Mouse (Mus musculus): ENCODE data around the gene Rasgef1b. TPM values are rescaled to one million over a fixed set of nuclear protein-coding genes. Genes with fewer than 3 reads are reported as not detected.

The Rasgef1b gene
- polyA plus RNA-seq, 1 experiment from 2014 or later = 41.6 TPM

DNA sequence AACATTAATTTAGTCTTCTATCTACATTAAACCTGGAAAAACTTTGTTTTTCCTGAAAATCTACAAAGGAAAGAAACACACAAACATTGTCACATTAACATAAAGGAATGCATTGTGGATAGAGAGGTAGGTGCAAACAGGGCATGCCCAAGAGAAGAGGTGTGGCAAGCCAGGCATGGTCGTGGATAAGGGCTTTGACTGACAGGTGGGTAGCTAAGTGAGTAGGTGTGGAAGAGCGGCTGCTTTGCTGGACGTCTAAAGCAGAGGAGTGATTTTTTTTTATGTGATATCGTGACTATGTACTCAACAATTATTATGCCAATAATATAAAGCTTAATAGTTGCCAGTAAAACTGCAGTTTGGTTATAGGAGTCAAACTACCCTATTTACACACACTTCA lies 408.1 kb downstream of the Rasgef1b start:
- Histone ChIP-seq H3K9me3 (replicated peaks; ENCODE audit: control insufficient read depth, low read length) (no peaks in the 10 kb centered on the region), H3K9ac (ENCODE audit: low read depth, low read length) (no peak overlapping the region), H3K4me2 (no peak overlapping the region), H3K4me3 (ENCODE audit: low read depth, low read length) (no peak overlapping the region), H3K27me3 (ENCODE audit: control insufficient read depth, insufficient read depth, low read length) (no peaks in the 10 kb centered on the region), H3K4me1 (ENCODE audit: control insufficient read depth, insufficient read depth, low read length) (no peaks in the 10 kb centered on the region), H3K27ac (ENCODE audit: low read depth, low read length) (no peak overlapping the region), H3K36me3 (ENCODE audit: control insufficient read depth, insufficient read depth, low read length) (no peaks in the 10 kb centered on the region)
- ATAC-seq (replicated peaks; ENCODE audit: insufficient number of reproducible peaks, low FRiP score, low TSS enrichment) = no peak
- 65% methylated on average over 4 of the region's 4 CpGs for WGBS (ENCODE audit: insufficient replicate concordance)

DNA sequence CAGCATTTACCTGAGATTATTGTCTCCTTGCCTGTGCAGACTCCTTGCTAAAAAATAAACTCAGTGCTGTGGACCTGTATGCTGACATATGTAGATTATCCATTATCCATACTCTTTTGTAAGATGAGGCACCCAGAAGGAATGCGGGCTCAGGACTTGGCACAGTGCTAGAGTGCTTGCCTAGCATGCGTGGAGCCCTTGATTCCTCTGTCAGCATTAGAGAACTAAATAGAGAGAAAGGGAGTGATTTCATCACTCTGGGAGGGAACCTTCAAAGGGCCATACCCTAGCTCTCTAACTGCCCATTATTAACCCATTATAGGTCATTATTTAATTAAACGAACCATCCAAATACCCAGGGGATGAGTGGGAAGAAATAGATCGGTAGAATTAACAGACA lies 430.9 kb downstream of the Rasgef1b start:
- no peak overlapping the region for H3K27ac ChIP-seq (ENCODE audit: low read depth, low read length)
- no peaks in the 10 kb centered on the region for H3K9me3 ChIP-seq (replicated peaks; ENCODE audit: control insufficient read depth, low read length)
- H3K4me3 ChIP-seq (ENCODE audit: low read depth, low read length) = no peak overlapping the region
- no peaks in the 10 kb centered on the region for H3K36me3 ChIP-seq (ENCODE audit: control insufficient read depth, insufficient read depth, low read length)
- peaks cover 6% of the 10 kb centered on the region; the same call in 1 of the 2 replicates for H3K4me1 ChIP-seq (ENCODE audit: control insufficient read depth, insufficient read depth, low read length)
- ATAC-seq (replicated peaks; ENCODE audit: insufficient number of reproducible peaks, low FRiP score, low TSS enrichment) = no peak
- 64% methylated on average over 4 of the region's 4 CpGs for WGBS (ENCODE audit: insufficient replicate concordance)
- no peak overlapping the region for H3K4me2 ChIP-seq
- H3K9ac ChIP-seq (ENCODE audit: low read depth, low read length) = no peak overlapping the region
- H3K27me3 ChIP-seq (ENCODE audit: control insufficient read depth, insufficient read depth, low read length) = no peaks in the 10 kb centered on the region

DNA sequence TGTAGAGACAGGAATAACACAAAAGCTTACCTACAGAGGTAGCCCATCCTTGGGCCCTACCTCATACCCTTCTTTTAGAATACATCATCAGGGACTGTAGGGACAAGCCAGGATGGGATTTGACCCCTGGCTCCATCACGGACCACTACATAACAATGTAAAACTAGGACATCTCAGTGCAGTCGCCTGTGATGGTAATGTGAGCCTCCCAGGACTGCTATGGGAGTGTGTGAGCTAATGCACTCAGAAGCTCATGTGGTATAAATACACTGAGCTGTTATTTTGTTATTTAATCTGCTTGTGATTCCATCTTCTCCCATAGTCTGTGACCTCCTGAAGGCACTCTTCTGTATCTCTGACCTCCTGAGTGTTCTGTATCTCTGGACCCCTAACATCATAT lies 432.5 kb downstream of the Rasgef1b start:
- no peak overlapping the region for H3K9ac ChIP-seq (ENCODE audit: low read depth, low read length)
- H3K9me3 ChIP-seq (replicated peaks; ENCODE audit: control insufficient read depth, low read length) = no peaks in the 10 kb centered on the region
- no peak overlapping the region for H3K27ac ChIP-seq (ENCODE audit: low read depth, low read length)
- H3K4me2 ChIP-seq = no peak overlapping the region
- H3K4me3 ChIP-seq (ENCODE audit: low read depth, low read length) = no peak overlapping the region
- H3K4me1 ChIP-seq (ENCODE audit: control insufficient read depth, insufficient read depth, low read length) = peaks cover 14% of the 10 kb centered on the region; the same call in 1 of the 2 replicates
- H3K27me3 ChIP-seq (ENCODE audit: control insufficient read depth, insufficient read depth, low read length) = no peaks in the 10 kb centered on the region
- no peak for ATAC-seq (replicated peaks; ENCODE audit: insufficient number of reproducible peaks, low FRiP score, low TSS enrichment)
- no peaks in the 10 kb centered on the region for H3K36me3 ChIP-seq (ENCODE audit: control insufficient read depth, insufficient read depth, low read length)
- WGBS (ENCODE audit: insufficient replicate concordance) = 84% methylated on average over 2 of the region's 2 CpGs

DNA sequence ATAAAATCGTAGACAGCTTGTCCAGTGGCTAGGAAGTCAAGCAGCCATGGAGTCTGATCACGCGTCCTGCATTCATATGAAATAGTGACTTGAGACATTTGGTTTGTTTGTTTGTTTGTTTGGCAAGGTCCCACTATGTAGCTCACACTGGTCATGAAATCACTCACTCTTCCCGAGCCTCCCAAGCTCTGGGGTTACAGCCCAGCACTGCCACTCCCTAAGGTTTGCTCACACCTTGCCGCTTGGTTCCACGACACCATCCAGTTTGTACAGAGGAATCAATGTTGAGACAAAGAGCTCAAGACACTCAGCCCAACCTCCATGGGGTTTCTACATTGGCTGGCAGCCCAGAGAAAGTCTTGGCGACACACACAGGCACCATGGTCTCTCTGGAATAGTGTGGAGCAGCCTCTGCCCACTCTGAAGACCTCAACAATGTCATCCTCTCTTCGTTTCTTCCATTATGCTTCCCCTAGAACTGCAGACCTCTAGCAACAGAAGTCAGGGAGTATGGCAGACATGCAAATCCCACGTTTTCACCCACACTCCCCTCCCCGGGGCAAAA lies 436.5 kb downstream of the Rasgef1b start:
- H3K4me3 ChIP-seq (ENCODE audit: low read depth, low read length) = no peak overlapping the region
- H3K36me3 ChIP-seq (ENCODE audit: control insufficient read depth, insufficient read depth, low read length) = no peaks in the 10 kb centered on the region
- 81% methylated on average over 10 of the region's 10 CpGs for WGBS (ENCODE audit: insufficient replicate concordance)

DNA sequence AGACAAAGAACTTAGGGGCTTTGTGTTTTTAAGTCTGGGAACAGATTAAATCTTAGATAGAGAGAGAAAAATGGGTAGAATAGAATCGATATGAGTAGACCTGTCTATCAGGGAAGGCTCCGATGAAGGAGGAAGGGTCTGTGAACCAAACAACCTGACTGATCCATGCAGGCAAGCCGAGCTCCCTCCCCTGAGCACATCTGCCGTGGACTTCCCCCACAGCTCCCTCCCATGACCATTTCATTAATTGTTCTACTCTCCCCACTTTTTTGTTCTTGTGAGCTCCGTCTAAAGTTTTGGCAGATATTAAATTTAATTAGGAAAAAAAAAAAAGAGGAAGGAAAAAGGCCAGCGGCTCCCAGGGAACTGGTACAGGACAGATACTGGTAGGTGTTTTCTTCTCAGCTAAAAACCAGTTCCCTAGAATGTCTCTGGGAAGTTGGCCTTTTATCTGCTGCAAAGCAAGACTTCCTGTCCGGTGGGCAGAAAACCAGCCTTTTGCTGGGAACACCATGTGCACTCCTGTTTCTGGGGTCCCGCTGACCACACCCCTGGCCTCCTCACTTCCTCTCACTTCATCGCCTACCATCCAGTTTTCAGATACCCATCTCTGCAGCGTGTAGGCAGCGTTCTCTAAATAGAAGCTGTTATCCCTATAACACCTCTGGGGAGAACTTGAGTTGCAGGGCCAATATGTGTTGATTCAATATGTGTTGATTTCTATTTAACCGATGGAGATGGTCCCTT lies 437.6 kb downstream of the Rasgef1b start:
- Histone ChIP-seq H3K36me3 (ENCODE audit: control insufficient read depth, insufficient read depth, low read length) (no peaks in the 10 kb centered on the region), H3K27ac (ENCODE audit: low read depth, low read length) (no peak overlapping the region), H3K4me3 (ENCODE audit: low read depth, low read length) (no peak overlapping the region), H3K9me3 (replicated peaks; ENCODE audit: control insufficient read depth, low read length) (no peaks in the 10 kb centered on the region), H3K27me3 (ENCODE audit: control insufficient read depth, insufficient read depth, low read length) (no peaks in the 10 kb centered on the region), H3K9ac (ENCODE audit: low read depth, low read length) (no peak overlapping the region), H3K4me1 (ENCODE audit: control insufficient read depth, insufficient read depth, low read length) (peaks cover 14% of the 10 kb centered on the region; the same call in 1 of the 2 replicates), H3K4me2 (no peak overlapping the region)
- ATAC-seq (replicated peaks; ENCODE audit: insufficient number of reproducible peaks, low FRiP score, low TSS enrichment) = no peak
- WGBS (ENCODE audit: insufficient replicate concordance) = 51% methylated on average over 12 of the region's 12 CpGs

More for the DNA sequence above, 436.5 kb downstream of the Rasgef1b start:
- no peak for ATAC-seq (replicated peaks; ENCODE audit: insufficient number of reproducible peaks, low FRiP score, low TSS enrichment)
- no peaks in the 10 kb centered on the region for H3K27me3 ChIP-seq (ENCODE audit: control insufficient read depth, insufficient read depth, low read length)
- H3K4me2 ChIP-seq = no peak overlapping the region
- no peak overlapping the region for H3K9ac ChIP-seq (ENCODE audit: low read depth, low read length)
- H3K27ac ChIP-seq (ENCODE audit: low read depth, low read length) = no peak overlapping the region
- peaks cover 14% of the 10 kb centered on the region; the same call in 1 of the 2 replicates for H3K4me1 ChIP-seq (ENCODE audit: control insufficient read depth, insufficient read depth, low read length)
- H3K9me3 ChIP-seq (replicated peaks; ENCODE audit: control insufficient read depth, low read length) = no peaks in the 10 kb centered on the region

DNA sequence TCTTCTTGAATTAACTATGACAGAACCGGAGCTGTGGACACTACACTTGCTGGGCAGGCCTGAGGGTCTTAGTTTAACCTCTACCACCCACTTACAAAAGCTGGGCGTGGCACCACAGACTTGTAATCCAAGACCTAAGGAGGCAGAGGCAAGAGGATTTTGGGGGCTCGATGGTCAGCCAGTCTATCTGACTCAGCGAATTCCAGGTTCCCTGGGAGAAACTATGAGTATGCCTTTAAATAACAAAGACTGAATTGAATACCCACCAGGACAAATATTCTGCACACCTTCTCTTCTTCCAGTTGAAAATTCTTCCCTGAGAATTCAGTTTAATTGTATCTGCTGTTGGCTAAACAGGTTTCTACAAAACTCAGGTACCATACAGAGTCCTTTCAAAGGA lies 440.6 kb downstream of the Rasgef1b start:
- H3K4me2 ChIP-seq = no peak overlapping the region
- no peak for ATAC-seq (replicated peaks; ENCODE audit: insufficient number of reproducible peaks, low FRiP score, low TSS enrichment)
- no peaks in the 10 kb centered on the region for H3K9me3 ChIP-seq (replicated peaks; ENCODE audit: control insufficient read depth, low read length)
- no peak overlapping the region for H3K27ac ChIP-seq (ENCODE audit: low read depth, low read length)
- H3K36me3 ChIP-seq (ENCODE audit: control insufficient read depth, insufficient read depth, low read length) = no peaks in the 10 kb centered on the region
- H3K4me1 ChIP-seq (ENCODE audit: control insufficient read depth, insufficient read depth, low read length) = 0 out of 2 replicates have a peak, but pooled peaks cover 8% of the 10 kb centered on the region
- no peak overlapping the region for H3K4me3 ChIP-seq (ENCODE audit: low read depth, low read length)
- 76% methylated on average over 4 of the region's 4 CpGs for WGBS (ENCODE audit: insufficient replicate concordance)
- H3K9ac ChIP-seq (ENCODE audit: low read depth, low read length) = no peak overlapping the region
- no peaks in the 10 kb centered on the region for H3K27me3 ChIP-seq (ENCODE audit: control insufficient read depth, insufficient read depth, low read length)

DNA sequence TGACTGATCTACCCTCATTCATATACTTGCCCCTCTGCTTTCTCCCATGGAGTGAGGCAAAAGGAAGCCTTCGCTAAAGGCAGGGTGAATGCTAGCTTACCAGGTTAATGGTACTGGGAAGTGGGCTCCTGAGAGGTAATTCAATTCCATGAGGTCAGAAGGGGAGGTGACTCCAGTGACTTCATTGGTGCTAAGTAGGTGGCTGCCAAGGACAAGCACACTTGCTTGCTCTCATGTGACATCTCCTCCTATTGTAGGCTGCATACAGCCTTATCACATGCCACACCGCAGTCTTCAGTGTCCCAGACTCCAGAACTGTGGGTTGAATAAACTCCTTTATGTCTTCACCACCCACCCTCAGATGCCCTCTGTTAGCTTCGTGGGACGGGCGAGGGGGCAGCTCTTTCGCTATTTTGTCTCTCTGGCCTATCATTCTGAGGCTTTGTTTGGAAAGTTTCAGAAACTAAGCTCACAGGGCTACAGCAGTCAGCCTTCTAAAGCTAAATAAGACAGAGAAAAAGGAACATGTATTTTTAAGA lies 441.1 kb downstream of the Rasgef1b start:
- no peaks in the 10 kb centered on the region for H3K36me3 ChIP-seq (ENCODE audit: control insufficient read depth, insufficient read depth, low read length)
- H3K27ac ChIP-seq (ENCODE audit: low read depth, low read length) = no peak overlapping the region
- no peaks in the 10 kb centered on the region for H3K27me3 ChIP-seq (ENCODE audit: control insufficient read depth, insufficient read depth, low read length)
- WGBS (ENCODE audit: insufficient replicate concordance) = 80% methylated on average over 6 of the region's 6 CpGs
- H3K9ac ChIP-seq (ENCODE audit: low read depth, low read length) = no peak overlapping the region
- no peak overlapping the region for H3K4me2 ChIP-seq
- H3K4me1 ChIP-seq (ENCODE audit: control insufficient read depth, insufficient read depth, low read length) = 0 out of 2 replicates have a peak, but pooled peaks cover 8% of the 10 kb centered on the region
- no peak overlapping the region for H3K4me3 ChIP-seq (ENCODE audit: low read depth, low read length)
- H3K9me3 ChIP-seq (replicated peaks; ENCODE audit: control insufficient read depth, low read length) = no peaks in the 10 kb centered on the region
- ATAC-seq (replicated peaks; ENCODE audit: insufficient number of reproducible peaks, low FRiP score, low TSS enrichment) = no peak

DNA sequence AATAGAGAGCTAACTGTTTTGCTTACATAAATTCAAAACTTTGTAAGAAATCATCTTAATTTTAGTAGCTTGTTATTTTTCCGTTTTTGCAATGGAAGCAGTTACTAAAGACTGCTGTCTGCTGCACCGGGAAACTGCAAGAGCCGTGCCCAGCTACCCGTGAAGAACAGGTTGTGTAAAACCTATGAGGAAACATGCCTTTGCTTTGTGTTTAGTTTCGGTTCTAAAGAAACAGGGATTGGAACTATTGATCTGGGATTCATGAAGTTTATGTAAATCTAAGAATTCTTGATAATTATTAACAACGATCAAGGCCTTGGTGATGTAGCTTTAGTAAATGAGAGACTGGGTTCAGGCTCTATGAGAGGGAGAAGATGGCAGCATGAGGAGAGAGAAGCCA lies 442.3 kb downstream of the Rasgef1b start:
- H3K9me3 ChIP-seq (replicated peaks; ENCODE audit: control insufficient read depth, low read length) = no peaks in the 10 kb centered on the region
- WGBS (ENCODE audit: insufficient replicate concordance) = 86% methylated on average over 6 of the region's 6 CpGs
- H3K27ac ChIP-seq (ENCODE audit: low read depth, low read length) = no peak overlapping the region
- no peak overlapping the region for H3K4me3 ChIP-seq (ENCODE audit: low read depth, low read length)
- H3K27me3 ChIP-seq (ENCODE audit: control insufficient read depth, insufficient read depth, low read length) = no peaks in the 10 kb centered on the region
- no peak overlapping the region for H3K4me2 ChIP-seq
- H3K9ac ChIP-seq (ENCODE audit: low read depth, low read length) = no peak overlapping the region
- H3K4me1 ChIP-seq (ENCODE audit: control insufficient read depth, insufficient read depth, low read length) = 0 out of 2 replicates have a peak, but pooled peaks cover 3% of the 10 kb centered on the region
- no peak for ATAC-seq (replicated peaks; ENCODE audit: insufficient number of reproducible peaks, low FRiP score, low TSS enrichment)
- no peaks in the 10 kb centered on the region for H3K36me3 ChIP-seq (ENCODE audit: control insufficient read depth, insufficient read depth, low read length)
